Mouse (Mus musculus) frontal cortex, adult (tissue): ENCODE results near the gene Rnf187.

Experiments
- ATAC-seq: cut with Nextera tagmentation; 2 replicates; pipeline ENCODE4 v1.9.2; 2017; ENCODE audit warnings: mild to moderate bottlenecking, moderate library complexity, mixed read lengths; ENCODE audit not compliant: low TSS enrichment

The Rnf187 gene

GRCm38 (mm10) chr11:58947798-58948528, 9.2 kb upstream of the Rnf187 start:
- ATAC-seq = peak; percentile 49

DNA sequence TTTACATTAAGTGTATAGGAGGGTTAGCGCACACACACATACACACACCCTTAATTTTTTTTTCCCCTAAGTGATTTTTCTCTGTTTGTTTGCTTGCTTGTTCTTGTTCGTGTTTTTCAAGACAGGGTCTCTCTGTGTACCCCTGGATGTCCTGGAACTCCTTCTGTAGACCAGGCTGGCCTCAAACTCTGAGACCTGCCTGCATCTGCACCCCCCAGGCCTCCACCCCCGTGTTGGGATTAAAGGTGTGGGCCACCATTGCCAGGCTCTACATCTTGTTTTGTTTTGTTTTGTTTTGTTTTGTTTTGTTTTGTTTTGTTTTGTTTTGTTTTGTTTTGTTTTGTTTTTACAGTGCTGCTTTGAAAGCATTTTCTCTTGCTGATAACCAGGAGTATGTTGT, 8.6 kb upstream of the Rnf187 start:
- no peak for ATAC-seq

GRCm38 (mm10) chr11:58944136-58944535, 5.4 kb upstream of the Rnf187 start:
- no peak for ATAC-seq

DNA sequence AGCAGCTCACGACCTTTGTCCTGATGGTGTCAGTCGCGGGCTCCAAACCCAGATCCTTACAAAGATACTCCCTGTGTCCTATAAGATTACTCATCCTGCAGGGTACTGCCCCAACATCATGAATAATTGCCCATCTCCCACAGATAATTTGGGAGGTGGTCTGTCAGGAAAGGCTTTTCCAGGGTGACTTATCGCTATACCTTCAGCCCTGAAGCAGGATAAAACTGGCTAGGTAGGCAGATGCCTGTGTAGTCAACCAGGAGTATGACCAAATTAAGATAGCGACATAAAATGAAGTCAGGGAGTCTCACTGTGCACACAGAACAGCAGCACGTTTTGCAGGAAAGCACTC, 348 bp upstream of the Rnf187 start:
- ATAC-seq = peak; percentile 5; the same call in 1 of the 2 replicates

- no peak for ATAC-seq
These were observed 807 bp downstream of the Rnf187 start for GRCm38 (mm10) chr11:58937909-58938308.

- ATAC-seq = peak; percentile 24; the same call in 1 of the 2 replicates
These were observed 7.1 kb downstream of the Rnf187 start for GRCm38 (mm10) chr11:58931576-58931975.

DNA sequence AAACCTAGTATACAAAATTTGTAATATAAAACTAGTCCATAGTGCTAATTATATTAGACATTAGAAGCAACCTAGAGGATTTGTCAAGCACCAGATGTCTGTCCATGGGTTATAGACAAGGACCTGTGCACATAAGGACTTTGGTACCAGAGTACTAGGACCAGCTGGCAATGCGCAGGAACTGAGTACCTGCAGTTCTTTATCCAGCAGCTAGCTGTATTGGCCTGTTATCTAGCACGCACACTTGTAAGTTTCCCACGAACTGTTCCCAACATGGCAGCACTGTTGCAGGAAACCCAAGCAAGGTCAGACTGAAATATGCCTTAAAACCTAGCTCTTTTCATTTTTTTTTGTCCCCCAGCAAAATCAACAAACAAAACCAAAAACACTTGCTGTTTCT, 8.5 kb downstream of the Rnf187 start:
- ATAC-seq = no peak

- ATAC-seq = no peak
These were observed 9.1 kb downstream of the Rnf187 start for GRCm38 (mm10) chr11:58929641-58930040.

DNA sequence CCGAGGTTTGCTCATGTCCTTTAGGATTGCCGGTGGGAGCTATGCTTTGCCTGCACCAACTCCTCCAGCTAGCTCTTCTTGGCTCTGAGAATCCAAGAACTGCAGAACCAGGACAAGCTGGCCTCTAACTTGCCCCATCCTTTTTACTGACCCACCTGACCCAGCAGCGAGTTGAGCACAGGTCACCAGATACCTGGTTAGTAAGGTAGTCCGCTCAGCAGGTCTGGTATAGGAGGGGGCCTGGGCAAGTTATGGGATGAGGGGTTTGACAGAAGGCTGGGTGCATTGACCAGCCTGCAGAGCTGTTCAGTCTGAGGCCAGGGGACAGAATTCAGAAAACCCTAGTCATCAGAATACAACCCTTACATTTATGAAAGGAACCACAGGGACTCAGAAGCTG, 9.7 kb downstream of the Rnf187 start:
- ATAC-seq = no peak

- ATAC-seq = peak; percentile 57
These were observed 10.7 kb downstream of the Rnf187 start for GRCm38 (mm10) chr11:58927790-58928651.

DNA sequence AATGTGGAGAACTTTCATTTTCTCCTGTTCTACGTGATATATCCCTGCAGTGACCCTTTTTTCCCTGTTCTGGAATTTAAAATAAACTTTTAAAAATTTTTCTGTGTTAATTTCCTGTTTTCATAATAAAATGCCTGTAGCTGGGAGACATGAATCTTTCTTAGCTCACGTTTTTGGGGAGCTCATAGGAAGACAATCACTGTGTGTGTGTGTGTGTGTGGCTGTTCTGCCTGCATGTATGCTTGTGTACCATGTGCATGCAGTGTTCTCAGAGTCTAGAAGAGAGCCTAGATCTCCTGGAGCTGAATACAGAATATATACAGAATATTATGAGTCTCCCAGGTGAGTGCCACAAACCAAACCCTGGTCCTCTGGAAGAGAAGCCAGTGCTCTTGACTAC, 11.7 kb downstream of the Rnf187 start:
- no peak for ATAC-seq

DNA sequence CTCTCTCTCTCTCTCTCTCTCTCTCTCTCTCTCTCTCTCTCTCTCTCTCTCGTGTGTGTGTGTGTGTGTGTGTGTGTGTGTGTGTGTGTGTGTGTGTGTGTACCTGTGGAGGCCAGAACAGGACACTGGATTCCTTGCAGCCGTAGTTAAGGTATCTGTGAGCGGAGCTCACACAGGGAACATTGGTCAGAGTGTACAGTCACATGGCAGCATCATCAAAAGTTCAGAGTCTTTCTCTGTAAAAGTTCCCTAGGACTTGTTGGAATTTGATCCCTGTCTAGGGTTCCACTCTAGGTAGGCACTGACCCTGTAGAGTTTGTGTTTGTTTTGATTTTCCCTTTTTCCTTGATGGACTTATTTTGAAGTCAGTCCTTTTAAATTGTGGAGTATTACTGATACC, 12.1 kb downstream of the Rnf187 start:
- ATAC-seq = no peak

GRCm38 (mm10) chr11:58922420-58922819, 16.3 kb downstream of the Rnf187 start:
- no peak for ATAC-seq

GRCm38 (mm10) chr11:58918759-58919158, 20.0 kb downstream of the Rnf187 start:
- ATAC-seq = no peak

DNA sequence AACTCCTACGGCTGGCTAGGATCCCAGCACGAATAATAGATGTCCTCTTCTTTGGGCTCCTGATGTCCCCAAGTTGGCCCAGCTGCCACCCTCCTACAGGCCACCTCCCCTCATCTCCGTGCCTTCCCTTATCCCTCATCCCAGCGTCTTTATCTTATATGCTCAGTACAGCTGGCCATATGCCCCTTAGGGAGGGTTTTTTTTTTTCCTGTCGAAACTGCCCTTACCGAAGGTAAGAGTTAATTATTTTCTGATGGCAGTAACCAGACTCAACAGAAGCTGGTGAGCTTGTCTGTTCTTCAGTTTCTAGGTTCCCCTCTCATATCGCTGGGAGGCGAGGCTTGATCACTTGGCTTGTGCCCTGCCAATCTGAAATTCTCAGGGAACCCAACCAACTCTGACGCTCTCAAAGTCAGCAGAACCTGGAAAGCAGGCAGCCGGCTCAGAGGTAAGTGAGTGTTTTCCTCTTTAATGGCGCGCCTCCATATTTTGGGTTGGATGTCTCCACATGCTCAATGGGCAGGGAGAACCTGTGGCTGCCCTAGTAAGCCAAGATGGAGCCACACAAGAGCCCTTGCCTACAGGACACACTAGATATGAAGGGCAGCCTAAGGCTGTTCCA, 20.9 kb downstream of the Rnf187 start, which contains the start of gene Btnl10:
Gene Btnl10 (plus strand): TSS at position 164 of the 622 bp plus-strand sequence.
- ATAC-seq = no peak

- peak; percentile 55 for ATAC-seq
These were observed 21.6 kb downstream of the Rnf187 start for GRCm38 (mm10) chr11:58916879-58917744.

DNA sequence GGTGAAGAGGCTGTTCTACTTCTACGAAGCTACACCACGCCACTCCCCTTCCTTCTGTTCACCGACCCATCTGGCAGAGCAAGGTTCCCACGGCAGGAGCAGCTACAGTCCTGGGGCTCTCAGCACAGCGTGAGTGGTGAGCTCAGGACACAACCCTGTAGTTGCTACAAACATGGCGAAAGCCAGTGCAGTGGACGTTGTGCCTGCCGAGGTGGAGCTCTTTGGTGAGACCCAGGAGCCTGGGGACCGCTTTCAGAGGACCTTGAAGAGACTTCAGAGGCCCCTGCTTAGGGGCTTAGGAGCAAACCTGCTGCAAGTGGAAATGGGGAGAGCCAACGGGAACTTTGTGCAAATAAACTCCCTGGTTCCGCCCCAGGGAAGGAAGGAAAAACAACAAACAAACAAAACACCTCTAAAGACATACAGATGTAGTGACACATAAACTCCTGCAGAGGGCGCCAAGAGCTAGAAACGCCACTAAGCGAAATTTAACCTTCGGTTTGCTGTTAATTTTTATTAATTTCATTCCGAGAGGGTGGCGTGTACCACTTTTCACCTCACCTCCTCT, 24.2 kb downstream of the Rnf187 start:
- peak; percentile 57; the same call in 1 of the 2 replicates for ATAC-seq

DNA sequence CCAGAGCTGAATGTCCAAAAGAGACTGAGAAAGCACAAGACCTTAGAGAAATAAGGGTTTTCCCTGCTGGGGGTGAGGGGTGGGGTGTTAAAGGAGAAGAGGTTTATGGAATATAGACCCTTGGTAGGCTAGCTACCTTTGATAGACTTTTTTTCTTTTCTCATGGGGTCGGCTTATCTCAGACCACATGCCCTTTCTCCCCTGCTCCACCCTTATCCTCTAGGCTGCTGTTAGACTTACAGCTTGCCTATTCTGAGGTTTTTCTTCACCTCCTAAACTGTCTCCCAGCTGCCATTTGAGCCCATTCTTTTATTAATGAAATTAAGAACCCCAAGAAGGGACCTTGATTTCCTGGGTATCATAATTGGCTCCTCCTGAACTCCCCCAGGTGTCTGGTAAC, 24.9 kb downstream of the Rnf187 start:
- ATAC-seq = no peak

- ATAC-seq = no peak
These were observed 33.9 kb downstream of the Rnf187 start for GRCm38 (mm10) chr11:58904838-58905237.

DNA sequence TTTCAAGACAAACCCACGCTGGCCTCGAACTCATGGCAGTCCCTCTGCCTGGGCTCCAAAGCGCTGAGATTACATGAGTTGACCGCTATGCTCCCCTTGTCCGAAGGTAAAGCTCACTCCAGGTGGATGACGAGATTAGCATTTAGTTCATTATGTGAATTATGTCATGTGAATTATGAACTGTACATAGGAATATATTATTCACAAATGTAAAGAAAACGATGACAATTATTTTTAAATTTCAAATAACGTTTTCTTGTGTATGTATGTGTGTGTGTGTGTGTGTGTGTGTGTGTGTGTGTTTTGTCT, 34.4 kb downstream of the Rnf187 start:
- peak; percentile 12; the same call in 1 of the 2 replicates for ATAC-seq
